Mouse (Mus musculus) urinary bladder, postnatal 25 days (tissue): ENCODE data around the gene Polg.

Source experiments
- DNase-seq: peaks from one replicate; pipeline ENCODE4 v3.0.0; 2022; ENCODE audit warnings: low spot score

Polg gene

DNA sequence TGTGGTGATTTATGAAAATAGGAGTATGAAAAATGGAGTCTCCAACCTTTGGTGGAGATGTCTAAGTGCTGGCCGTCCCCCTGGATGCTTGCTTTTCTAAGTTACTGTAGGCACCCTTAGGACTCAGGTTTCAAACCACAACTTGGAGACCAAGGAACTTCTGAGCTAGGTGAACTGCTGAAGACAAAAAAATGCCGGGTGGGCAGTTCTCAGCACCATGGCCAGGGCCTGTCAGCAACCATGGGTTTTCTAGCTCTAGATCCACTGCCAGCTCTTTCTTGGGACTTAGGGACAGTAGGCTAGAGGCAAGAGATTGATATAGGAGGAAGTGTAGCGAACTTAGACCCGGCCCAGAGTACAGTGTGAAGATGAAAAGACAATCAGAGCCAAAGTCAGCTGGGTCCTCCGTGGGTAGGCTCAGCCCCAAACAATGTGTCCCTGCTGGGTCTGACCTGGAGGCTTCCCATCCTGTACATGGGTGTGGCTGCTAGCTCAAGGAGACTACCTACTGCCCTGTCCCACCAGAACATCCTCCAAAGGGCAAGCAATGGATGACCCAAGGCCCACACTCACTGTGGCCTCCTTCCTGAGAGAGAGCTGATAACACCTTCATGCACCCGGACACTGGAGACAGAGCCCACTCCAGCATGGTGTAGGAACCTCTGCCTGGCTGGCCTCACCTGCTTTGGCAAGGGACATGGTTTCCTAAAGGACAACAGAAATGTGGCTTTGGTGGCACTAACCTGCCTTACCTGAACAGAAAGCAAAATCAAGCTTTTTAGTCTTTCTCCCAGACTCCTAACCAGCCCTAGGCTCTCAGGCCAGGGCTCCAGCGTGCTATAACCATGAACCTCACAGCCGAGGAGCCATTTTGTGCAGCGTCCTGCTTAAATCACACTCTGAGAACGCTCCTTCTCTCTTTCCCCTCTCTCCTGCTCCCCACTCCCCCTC is 36.3 kb upstream of the Polg start:
- no peak for DNase-seq

DNA sequence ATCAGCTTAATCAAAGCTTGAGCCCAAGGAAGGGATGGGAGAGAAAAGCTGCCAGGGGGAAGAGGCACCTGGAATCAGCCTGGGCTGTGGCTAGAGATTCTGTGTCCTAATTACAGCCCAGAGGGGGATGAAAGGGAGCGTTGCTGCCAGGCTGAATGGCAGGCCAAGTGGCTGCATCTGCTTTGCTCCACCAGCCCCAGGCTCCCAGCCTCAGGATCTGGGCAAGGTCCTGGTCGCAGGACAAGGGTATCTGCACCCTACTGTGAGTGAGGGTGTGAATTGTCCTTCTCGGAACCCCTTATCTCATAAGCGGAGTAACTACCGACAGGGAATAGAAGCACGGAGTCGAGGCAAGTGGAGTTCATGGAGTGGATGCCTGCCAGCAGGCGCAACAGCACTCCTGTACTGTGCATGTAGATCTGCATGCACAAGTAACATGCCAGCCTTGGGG is 35.4 kb upstream of the Polg start:
- no peak for DNase-seq

DNA sequence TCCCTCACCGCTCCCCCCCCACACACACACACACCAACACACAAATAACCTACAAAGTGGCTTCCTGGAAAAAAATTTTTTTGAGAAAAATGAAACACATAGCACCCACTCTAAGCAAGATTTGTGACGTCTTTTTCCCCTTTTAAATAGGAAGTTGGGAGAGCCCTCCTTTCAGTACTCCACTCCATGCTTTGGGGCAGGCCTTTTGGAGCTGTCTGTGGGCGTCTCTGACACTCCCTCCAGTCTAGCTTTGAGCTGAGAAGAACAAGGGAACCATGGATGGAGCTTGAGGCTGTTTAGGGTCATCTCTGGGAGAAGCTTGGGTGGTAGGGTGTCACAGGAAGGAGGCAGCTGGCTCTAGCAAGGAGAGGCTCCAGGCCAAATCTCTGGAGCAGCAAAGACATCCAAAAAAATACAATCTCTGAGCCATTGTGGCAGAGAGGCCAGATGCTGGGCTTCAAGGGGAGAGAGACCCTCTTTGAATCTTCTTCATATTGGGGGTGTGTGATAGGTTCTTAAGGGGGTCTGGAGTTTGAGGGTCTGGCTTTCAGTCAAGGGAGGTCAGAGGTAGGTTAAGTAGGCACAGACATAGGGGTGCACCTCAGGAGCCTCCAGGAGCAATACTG is 34.6 kb upstream of the Polg start:
- no peak for DNase-seq

DNA sequence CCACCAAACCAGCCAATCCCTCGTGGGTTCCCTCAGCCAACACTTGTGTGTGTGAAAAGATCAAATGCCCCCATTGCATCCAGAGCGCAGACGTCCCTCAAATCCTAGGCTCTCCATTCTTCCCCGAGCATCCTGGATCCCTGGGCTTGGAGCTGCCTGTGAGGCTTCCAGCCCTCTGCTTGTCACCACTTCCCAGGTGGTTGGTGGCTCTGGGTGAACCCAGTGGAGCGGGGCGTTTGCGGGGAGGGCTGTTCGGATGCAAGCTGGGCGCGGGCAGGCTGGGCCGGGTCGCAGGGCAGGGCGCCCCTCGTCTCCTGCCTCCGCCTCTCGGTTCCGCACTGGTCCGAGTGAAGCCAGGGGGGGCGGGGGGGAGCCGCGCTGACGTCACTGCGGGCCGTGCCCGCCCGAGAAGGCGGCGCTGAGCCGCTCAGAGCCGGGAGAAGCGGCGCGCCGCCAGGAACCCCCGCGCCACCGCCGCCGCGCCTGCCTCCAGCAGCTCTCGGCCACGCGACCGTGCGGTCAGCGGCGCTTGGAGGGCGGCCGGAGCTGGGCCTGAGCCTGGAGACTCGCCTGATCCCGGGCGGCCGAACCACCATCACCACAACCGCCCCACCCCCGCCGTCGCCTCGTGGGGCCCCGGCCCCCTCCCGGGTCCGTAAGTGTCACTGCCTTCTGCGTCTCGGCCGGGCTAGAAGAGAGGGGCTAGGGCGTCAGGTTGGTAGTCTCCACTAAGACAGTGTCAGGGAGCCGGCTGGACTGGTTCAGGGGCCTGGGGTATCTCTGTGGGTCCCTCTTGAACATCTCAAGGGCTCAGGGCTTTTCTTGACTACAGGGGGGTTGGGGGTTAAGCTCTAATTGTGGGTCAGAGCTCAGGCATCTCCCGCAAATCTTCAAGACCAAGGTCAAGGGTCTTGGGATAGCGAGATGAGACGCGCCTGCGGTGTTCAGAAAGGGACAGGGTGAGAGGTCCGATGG is 33.7 kb upstream of the Polg start:
- no peak for DNase-seq

DNA sequence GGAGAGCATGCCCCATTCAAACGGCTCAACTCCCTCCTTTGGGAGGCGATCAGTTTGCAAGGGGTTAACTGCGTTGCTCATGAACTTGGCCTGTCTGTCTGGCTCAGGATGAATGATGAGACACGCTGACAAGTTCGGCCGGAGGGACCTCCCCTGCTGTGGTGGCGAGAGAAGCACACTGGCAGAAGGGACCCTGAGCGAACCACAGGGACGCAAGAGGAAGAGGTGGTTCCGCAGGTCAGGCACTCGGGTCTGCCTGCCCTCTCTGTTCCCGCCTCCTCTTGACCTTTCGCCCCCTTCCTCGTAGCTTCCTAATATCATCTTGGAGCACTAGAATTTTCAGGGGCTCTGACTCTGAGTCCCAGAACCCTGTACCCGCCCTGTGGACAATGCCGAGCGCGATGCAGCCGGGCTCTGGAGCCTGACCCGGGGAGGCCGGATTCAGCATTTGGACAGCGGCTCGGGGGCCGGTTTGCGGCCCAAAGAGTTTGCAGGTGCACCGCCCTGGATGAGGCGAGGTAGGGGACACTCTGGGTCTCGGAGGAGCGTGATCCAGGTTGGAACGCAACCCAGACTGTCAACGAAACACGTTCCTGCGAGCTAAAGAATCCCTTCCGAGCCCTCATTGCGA is 32.9 kb upstream of the Polg start:
- peak; percentile 55 for DNase-seq

DNA sequence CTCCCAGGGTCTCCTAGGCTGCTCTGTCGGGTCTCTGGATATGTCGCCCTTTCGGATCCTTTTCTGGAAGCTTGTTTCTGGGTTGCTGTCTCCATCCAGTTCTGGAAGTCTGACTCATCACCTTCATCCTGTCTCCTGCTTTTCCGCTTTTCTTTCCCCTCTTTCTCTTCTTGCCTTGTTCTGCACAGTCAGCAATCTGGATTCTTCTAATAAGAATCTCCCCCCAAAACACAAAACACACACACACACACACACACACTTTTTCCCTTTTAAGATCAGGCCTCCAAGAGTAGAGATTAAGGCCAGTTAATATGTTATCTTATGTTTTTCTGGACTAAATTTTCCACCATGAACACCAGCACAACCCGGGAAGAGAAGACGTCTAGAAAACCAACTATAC is 32.2 kb upstream of the Polg start:
- DNase-seq, result no peak

DNA sequence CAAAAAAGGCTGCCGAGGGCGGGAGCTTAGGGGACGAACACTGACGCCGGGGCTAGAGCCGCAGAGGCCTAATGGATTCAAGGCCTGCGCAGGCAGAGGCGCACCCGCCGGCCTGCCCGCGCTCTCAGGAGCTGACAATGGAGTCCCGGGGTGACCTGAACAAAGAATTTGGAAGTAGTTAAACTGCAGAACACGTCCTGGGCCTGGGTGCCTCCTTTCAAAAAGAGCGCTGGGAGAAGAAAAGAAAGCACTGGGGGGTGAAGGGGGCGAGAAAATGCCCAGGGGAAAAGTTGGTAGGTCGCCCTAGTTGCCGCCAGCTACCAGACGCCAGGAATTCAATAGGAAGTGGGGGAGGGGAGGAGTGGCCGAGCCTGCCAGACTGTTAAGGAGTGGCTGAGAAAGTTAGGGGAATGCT is 31.5 kb upstream of the Polg start:
- DNase-seq, result no peak

DNA sequence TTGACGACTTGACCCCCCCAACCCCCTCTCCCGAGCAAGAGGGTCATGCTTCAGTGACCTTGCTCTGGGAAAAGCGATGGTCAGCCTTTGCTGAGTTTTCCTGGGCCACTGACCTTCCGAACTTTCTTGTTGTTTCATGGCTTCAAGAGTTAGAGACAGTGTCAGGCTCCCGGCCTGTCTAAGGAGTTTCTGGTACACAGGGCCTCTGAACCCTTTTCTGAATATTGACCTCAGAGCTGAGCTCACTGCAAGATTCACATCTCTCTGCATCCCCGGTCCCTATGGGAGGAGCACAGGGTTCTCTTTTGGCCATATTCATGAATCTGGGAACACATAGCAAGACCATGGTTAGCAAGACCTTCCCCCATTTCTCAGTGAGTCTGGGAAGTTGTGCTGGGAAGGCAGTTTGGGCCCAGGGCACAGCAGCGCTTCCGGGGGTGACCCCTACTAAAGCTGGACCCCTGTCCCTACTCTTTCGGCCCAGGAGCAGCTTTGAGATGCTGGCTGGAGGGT is 30.7 kb upstream of the Polg start:
- DNase-seq, result no peak

DNA sequence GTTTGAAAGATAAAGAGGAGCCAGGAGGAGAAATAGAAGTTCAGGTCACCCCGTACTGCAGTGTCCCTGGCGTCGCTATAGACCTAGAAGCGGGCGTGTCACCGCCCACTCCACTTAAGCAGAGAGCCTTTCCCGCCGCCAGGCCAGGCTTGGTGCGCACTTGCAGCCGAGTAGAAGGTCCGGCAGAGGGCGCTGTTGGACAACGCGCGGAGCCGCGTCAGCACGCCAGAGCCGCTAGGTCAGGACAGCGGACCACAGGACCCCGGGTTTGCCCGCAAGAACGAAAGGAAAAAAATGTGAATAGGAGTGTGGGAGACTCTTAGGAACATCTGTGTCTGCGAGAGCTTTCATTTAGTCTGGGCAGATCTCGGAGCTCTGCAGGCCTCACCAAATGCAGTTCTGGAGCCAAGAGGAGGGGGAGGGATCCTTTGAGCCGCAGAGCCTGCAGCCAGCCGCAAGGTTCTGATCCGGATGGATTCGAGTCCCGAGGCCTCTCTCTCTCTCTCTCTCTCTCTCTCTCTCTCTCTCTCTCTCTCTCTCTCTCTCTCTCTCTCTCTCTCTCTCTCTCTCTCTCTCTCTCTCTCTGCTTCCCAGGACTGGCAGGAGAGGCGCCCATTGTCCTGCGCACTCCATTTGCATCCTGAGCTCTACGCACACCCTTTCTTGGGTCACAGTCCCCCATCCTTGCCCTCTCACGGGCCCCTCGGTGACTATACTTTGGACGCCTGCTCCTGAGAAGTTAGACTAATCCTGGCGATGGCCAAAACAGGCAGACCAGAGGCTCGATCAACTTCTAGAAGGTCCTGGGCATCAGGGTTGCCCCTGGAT is 30.0 kb upstream of the Polg start:
- peak; percentile 85 for DNase-seq

DNA sequence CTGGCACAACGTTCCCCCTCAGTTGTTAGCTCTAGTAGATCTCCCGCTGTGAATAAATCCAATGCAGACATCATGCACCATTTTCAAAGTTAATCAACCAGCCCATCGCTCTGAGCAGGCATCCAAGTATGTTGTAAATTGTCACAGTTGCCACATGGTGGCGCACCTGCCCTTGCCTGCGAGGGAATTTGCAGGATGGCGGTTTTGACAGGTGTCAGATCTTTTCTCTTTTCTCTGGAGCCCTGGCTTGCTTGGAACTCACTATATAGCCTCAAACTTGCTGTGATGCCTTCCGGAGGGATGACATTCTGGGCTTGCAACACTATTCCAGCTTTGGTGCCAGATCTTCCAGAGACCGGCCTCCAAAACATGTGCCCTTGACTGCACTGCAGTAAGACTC is 27.8 kb upstream of the Polg start:
- peak; percentile 44 for DNase-seq

DNA sequence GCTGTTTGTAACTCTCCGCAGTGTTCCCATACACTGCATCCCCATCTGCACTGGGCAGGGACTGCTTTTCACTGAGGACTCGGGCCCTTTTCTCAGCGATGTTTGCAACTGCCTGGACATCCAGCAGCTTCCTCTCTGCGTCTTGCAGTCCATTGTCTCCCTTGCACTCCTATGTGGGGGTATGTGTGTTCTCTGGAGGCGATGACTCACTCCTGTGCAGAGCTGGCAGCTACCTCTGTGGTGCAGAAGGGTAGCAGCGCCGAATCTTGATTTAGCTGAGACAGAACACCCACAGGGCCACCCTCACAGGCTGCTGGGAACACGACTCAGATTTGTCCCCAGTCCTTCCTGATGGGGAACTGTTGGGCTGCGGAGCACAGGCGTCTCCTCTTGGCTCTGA is 20.4 kb upstream of the Polg start:
- no peak for DNase-seq

DNA sequence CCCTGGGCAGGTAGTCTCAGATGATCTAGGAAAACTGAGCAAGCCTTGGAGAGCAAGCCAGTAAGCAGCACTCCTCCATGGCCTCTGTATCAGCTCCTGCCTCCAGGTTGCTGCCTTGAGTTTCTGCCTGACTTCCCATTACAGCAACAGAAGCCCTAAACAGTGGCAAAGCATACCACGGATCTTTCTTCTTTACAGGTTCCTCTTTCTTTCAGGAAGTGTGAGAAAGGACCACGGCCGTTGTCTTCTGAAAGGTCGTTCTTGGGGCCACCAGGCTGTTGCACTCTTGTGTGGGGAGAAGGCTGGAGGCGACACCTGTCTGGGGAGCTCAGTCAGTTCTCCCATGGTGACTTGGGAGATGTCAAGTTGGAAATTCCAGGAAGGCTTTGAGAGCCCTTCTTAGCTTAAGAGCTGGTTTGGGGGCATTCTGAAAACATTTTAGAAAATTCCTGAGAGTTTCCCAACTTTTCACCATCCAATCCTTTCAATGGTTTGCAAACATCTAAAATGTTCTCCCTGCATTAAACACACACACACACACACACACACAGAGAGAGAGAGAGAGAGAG is 8.8 kb upstream of the Polg start:
- DNase-seq, result no peak

DNA sequence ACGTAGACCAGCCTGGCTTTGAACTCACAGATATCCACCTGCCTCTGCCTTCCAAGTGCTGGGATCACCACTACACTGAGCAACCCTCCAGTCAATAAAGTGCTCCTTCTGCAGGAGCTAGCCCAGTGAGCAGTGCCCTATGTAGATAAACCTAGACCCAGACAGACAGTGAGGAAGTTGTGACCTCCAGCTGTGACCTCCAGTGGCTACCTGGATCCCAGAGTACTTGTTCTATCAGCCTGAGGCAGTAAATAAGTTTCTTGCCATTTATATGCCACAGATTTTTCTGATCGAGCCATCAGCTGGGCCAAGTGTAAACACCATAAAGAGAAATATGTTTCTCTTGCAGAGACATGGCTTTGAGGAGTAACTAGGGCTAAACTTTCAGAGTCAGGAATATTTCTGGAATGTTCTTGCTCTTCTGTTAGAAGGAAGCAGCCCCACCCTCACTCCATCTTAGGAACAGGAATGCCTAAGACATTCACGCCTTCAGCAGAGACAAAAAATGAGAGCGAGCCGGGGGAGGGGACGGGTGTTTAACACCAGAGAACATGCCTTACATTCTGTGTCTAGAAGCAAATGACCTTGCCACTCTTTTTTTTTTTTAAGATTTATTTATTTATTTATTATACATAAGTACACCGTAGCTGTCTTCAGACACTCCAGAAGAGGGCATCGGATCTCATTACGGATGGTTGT is 7.5 kb upstream of the Polg start:
- no peak for DNase-seq

DNA sequence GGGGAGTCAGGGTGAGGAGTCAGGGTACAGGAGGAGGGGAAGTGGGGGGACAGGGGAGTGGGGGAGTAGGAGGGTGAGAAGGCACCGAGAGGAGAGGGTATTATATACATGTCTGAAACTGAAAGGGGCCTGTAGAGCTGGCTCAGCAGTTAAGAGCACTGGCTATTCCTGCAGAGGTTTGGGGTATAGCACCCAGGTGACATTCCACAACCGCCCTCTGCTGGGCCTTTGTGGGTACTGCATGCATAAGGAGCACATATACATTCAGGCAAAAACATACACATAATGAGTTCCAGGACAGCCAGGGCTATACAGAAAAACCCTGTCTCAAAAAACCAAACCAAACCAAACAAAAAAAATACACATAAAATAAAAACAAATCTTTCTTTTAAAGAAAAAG is 6.6 kb upstream of the Polg start:
- no peak for DNase-seq

DNA sequence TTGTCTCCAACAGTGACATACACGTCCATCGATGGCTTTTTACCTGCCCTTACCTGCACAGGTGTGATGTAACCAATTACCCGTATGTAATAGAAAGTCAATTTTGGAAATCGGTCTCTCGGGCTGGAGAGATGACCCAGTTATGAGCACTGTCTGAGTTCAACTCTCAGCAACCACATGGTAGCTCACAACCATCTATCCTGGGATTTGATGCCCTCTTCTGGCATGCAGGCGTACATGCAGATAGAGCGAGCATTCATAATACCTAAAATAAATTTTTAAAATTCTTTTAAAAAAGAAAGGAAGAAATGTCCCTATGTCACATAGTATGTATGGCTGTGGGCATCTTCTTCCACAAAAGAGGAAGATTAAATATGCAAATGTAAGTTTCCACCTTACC is 5.3 kb upstream of the Polg start:
- DNase-seq, result no peak

DNA sequence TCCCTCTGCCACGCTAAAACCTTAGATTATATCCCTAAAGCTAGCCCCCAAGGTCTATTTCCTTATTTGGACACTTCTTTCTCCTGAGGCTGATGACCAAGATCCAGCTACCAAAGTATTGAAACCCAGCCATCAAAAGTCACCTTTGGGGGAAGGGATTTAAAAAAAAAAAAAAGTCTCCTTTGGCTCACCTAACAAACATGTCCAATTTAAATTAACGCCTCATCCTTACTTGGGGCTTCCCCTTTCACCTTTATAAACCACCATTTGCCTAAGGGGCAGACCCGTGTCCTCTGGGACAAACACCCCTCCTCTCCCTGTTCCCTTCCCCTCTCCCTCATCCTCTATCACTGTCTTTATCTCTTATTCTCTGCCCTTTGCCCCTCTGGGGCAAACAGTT is 4.6 kb upstream of the Polg start:
- no peak for DNase-seq

DNA sequence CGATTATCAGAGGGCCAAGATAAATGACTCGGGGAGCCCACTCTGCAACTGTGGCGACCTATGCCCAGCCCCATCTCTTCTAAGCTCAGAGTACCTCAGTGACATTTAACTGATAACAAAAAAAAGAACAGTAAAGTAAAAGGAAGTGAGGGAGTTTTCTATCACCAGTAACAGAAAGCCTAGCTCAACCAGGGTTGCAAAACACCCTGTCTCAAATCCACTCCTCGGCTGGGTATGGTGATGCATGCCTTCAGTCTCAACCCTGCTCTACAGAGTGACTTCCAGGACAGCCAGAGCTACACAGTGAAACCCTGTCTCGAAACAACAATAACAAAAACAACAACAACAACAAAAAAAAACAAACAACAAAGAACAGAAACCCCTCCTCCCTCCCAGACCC is 3.6 kb upstream of the Polg start:
- DNase-seq, result no peak

DNA sequence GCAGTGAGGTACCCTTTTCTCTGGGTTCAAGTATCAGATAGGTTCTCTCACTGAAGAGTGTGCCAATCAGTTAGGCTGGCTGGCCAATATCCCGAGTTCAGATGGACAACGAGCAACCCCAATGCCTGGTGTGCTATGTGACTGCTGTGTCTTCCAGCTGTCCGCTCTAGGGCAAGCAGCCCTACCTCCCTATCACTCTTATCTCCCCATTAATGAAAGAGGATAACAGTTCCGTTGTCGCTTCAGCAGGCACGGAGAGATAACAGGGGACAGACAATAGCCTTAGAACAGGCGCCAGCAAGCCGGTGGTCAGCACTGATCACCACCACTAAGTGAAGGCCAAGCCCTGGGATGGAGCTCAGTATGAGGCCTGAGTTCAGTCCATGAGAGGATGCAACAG is 2.8 kb upstream of the Polg start:
- no peak for DNase-seq

DNA sequence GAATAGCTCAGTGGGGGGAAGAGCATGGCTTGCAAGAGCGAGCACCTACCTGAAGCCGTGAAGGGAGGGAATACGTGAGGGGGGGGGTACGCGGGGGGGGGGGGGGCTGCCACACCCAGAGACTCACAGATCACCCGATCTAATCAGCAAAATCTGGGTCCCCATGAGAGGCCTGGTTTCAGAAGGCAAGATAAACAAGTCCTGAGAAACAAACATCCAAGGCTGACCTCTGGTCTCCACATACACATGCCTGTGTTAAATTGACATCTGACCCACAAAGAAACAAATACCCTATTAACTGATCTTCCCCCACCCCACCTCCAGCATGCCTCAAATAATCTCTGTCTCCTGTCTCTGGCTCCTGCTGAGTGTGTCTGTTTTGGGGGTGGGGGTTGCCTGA is 1.8 kb upstream of the Polg start:
- DNase-seq, result no peak
